Mouse (Mus musculus) megakaryocyte, embryonic 14.5 days (primary cell): Measurements from ENCODE around the gene St3gal3.

ENCODE experiments used
- FLI1 ChIP-seq: IDR thresholded peaks from 2 replicates; pipeline ENCODE4 v1.6.1; 2012; ENCODE audit warnings: low read length, inconsistent platforms, mixed read lengths
- GATA1 ChIP-seq: IDR thresholded peaks from 3 replicates; pipeline ENCODE4 v1.6.1; 2012; ENCODE audit warnings: mixed read lengths, low read length, inconsistent platforms, borderline replicate concordance

DNA sequence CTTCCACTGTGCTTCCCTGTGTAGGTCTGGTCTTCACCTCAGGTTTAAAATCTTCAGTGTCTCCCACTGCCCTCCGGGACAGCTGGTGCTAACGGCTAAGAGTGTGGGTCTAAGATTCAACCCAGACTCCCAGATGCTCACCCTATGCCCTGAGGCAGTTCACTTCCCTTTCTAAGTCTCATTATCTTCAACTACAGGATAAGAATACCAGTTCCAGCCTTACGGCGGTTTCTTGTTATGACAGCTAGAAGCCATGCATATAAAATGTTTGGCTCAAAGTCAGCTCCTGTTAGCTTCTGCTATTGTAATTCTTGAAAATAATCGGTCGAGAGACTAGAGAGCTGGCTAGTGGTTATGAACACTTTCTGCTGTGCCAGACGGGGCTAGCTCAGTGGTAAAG, 187.2 kb downstream of the St3gal3 start:
- no peak for TF ChIP-seq GATA1
- no peak for TF ChIP-seq FLI1
